Comparison of ENCODE assay signal across 8 mouse cellular contexts in genomic region chr7:13288621-13289020, GRCm38 (mm10). TPM values are rescaled to one million over a fixed set of nuclear protein-coding genes. Genes with fewer than 3 reads are reported as not detected.
DNase-seq lines count a peak whose midpoint lies in the region; ATAC-seq lines count a peak whose summit lies in the region.

No protein-coding gene starts in this region.

- H3K4me1 ChIP-seq in hindbrain, embryonic 15.5 days (replicated peaks), result no peaks in the 10 kb centered on the region
- H3K4me1 ChIP-seq in midbrain, embryonic 13.5 days (replicated peaks), result no peaks in the 10 kb centered on the region

- WGBS in hindbrain, embryonic 15.5 days, result 49% methylated on average over 5 of the region's 5 CpGs
- WGBS in midbrain, embryonic 13.5 days, result 50% methylated on average over 5 of the region's 5 CpGs

- peak; percentile 87 for ATAC-seq in frontal cortex, adult (ENCODE audit: low TSS enrichment)
- peak; percentile 74; the same call in 1 of the 2 replicates for ATAC-seq in hindbrain, embryonic 15.5 days (ENCODE audit: low FRiP score, low read depth)
- peak; percentile 70 for ATAC-seq in midbrain, embryonic 13.5 days

- H3K27ac ChIP-seq in hindbrain, embryonic 15.5 days (replicated peaks), result no peak overlapping the region
- no peak overlapping the region for H3K27ac ChIP-seq in midbrain, embryonic 13.5 days

- H3K4me2 ChIP-seq in hindbrain, embryonic 15.5 days, result no peak overlapping the region
- H3K4me2 ChIP-seq in midbrain, embryonic 13.5 days (replicated peaks), result no peak overlapping the region

- H3K9ac ChIP-seq in hindbrain, embryonic 15.5 days, result no peak overlapping the region
- no peak overlapping the region for H3K9ac ChIP-seq in midbrain, embryonic 13.5 days (replicated peaks)

- H3K36me3 ChIP-seq in hindbrain, embryonic 15.5 days, result peaks cover 70% of the 10 kb centered on the region
- H3K36me3 ChIP-seq in midbrain, embryonic 13.5 days, result peaks cover 79% of the 10 kb centered on the region

- H3K27me3 ChIP-seq in hindbrain, embryonic 15.5 days, result no peaks in the 10 kb centered on the region
- no peaks in the 10 kb centered on the region for H3K27me3 ChIP-seq in midbrain, embryonic 13.5 days

- no peak for DNase-seq in frontal cortex, postnatal 14 days (ENCODE audit: low spot score in 2 of 2)
- DNase-seq in thymus, postnatal 14 days, result peak; percentile 24
- no peak for DNase-seq in thymus, postnatal 4 days
- no peak for DNase-seq in urinary bladder, postnatal 14 days (ENCODE audit: low spot score)
- no peak for DNase-seq in ovary, postnatal 14 days (ENCODE audit: low spot score)

- H3K4me3 ChIP-seq in hindbrain, embryonic 15.5 days, result no peak overlapping the region
- no peak overlapping the region for H3K4me3 ChIP-seq in midbrain, embryonic 13.5 days (replicated peaks)

- no peaks in the 10 kb centered on the region for H3K9me3 ChIP-seq in hindbrain, embryonic 15.5 days
- H3K9me3 ChIP-seq in midbrain, embryonic 13.5 days, result no peaks in the 10 kb centered on the region

RNA-seq across cellular contexts. Expression of gene Zswim9, which starts 10.1 kb away (rescaled TPM):
- 11.8 and 14.2 TPM in 2 replicates for polyA plus RNA-seq in hindbrain, embryonic 15.5 days (2015; fragmentation: Nextera tagmentation; extraction: Ambion mirVana)
- 16.0 and 16.6 TPM in 2 replicates for polyA plus RNA-seq in midbrain, embryonic 13.5 days (2015; fragmentation: Nextera tagmentation; extraction: Ambion mirVana)

RNA-seq across cellular contexts. Expression of gene Lig1, which starts 11.5 kb away (rescaled TPM):
- polyA plus RNA-seq in hindbrain, embryonic 15.5 days (2015; fragmentation: Nextera tagmentation; extraction: Ambion mirVana), result 38.2 and 41.1 TPM in 2 replicates
- 52.5 and 57.2 TPM in 2 replicates for polyA plus RNA-seq in midbrain, embryonic 13.5 days (2015; fragmentation: Nextera tagmentation; extraction: Ambion mirVana)

RNA-seq across cellular contexts. Expression of gene Pla2g4c, which starts 35.8 kb away (rescaled TPM):
- polyA plus RNA-seq in hindbrain, embryonic 15.5 days (2015; fragmentation: Nextera tagmentation; extraction: Ambion mirVana), result 0.48 and 0.64 TPM in 2 replicates
- polyA plus RNA-seq in midbrain, embryonic 13.5 days (2015; fragmentation: Nextera tagmentation; extraction: Ambion mirVana), result 0.66 and 0.77 TPM in 2 replicates
